Mouse (Mus musculus): Measurements from ENCODE around the gene Tshb. TPM values are rescaled to one million over a fixed set of nuclear protein-coding genes. Genes with fewer than 3 reads are reported as not detected.

The Tshb gene
- total RNA-seq, 4 experiments from 2014 or later, result not detected

DNA sequence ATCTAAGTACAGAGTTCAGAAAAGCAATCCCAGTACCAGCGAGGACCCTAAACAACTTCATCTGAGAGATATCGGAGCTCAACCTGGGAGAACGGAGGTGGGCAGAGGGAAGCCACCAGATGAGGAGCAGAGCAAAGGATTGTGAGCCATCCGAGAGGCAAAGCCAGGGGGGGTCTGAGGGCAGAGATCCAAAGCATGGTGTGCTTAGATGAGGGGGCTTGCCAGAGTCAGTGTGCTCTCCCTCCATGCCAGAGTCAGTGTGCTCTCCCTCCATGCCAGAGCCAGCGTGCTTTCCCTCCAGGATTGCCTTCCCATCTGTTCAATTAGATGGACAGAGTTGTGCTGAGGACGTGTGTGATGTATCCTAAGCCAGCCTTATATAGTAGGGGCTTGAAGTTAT, 45.4 kb downstream of the Tshb start:
- DNase-seq (ENCODE audit: low spot score), result no peak

DNA sequence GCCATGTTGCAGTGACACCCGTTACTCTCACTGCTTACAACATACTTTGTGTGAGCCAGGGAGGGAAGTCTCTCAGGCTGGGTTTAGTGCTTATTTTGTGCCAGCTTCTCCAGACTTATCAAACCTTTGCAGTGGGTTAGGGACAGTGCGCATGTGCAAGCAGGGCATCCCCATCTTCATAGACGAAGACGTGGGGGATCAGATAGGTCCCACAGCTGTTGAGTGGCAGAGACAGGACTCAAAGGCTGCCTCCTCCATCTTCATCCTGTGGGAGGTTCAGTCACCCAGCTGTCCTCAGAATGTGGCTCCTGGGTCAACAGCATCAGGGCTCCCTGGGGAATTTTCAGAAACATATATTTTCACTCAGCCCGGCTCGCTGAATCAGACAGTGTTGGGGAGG, 46.1 kb downstream of the Tshb start:
- no peak for DNase-seq (ENCODE audit: low spot score)

DNA sequence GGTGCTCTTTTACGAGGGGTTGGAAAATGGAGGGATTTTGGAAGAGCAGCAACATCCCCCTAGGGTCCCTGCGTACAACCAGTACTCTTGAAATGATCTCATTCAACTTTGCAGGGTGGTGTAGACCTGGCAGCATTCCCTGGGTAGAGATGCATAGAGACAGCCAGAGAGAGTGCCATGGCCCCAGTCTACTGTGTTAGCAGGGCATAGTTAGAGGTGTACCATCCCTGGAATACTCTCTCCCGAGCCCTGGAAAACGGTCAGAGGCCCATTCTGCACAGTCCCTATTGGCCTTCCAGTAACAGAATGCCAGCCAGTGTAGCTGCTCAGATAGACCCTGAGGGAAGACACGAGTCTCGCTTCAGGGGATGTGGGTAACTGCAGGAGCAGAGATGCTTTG, 46.9 kb downstream of the Tshb start:
- DNase-seq (ENCODE audit: low spot score), result no peak

DNA sequence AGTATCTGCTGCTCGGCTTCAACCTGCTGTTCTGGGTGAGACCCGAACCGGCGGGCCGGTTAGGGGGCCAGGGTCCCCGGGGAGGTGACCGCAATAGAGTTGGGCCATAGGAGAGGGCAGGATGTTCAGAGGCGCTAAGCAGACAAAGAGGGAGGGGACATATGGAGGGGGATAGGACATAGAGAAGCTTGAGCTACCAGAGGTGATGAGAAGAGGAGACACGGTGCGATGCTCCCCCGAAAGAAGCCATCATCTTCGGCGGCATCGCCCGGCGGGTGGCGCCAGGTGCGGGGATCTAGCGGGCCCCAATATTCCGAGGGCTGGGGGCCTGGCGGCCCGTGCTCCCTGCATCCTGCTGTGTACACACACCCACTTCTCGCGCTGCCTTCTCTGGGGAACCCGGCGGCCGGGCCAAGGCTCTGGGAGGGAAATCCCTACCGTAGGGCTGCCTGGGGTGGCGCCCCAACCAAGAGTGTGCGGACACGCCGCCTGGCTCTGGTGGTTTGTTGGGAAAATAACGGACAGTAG, 47.4 kb downstream of the Tshb start:
- DNase-seq (ENCODE audit: low spot score), result no peak

DNA sequence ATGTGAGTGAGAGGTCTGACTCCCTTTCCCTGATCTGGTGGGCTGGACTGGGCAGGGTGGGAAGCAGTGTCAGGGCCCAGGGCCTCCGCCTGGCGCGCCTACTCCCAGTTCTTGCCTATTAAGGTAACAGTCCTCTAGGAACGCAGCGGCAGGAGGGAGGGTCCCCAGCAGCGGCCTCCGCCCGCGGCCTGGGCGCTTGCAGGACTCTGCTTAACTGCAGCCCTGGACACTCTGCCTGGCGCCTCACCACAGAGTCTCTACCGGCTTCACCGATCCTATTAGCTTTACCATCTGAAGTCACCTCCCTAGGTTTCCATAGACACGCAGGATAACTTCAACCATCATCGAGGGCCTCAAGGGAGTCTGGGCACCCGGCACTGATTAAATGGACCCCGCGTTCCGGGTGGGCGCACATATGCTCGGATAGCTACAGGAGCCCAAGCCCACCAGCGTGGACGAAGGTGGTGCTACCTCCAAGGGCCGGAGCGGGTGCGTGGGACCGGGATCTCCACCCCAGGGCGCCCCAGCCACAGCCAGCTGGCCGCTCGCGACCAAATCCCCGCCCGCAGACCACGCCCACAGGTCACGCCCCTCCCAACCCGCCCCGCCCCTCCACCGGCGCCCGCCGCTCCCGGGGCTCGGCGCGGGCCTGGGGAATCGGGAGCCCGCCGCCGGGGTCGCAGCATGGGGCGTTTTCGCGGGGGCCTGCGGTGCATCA, 48.0 kb downstream of the Tshb start, which contains the start of gene Tspan2:
Tspan2 (plus strand) TSS at position 217 of the 718 bp plus-strand sequence.
- DNase-seq (ENCODE audit: low spot score), result peak; percentile 59

DNA sequence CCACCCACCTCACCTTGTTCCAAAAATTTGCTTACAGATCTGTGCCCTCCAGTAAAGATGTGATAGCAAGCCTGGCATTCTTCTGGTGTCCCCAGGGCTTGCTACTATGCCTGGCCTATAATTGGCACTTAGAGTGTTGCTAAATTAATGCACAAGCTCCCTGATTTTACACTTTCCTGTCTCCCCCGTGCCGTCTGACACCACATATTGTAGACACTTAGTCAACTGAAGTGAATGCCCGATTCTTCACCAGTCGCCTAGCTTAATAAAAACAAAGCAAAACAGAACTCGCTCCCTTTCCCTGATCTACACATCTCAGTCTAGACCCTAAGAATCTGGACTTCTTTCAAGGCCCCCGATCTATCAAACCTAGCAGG, 48.6 kb downstream of the Tshb start:
- no peak for DNase-seq (ENCODE audit: low spot score)

DNA sequence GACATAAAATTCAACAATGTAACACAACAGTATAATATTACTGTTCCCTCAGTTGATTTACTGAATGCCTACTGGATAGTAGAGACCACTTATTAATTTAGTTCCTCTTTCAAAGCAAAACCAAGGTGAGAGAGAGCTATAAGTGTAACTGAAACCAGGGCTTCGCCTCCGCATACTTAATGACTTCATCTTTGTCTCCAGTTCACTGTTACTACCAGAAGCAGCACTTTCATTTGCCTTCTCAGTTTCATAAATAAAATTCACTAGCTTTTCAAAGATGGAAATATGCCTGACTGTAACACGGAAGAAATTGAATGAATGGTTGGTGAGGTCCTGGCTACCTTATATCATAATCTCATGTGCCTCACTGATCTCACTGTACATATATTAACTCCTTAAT, 49.5 kb downstream of the Tshb start:
- DNase-seq (ENCODE audit: low spot score), result no peak

DNA sequence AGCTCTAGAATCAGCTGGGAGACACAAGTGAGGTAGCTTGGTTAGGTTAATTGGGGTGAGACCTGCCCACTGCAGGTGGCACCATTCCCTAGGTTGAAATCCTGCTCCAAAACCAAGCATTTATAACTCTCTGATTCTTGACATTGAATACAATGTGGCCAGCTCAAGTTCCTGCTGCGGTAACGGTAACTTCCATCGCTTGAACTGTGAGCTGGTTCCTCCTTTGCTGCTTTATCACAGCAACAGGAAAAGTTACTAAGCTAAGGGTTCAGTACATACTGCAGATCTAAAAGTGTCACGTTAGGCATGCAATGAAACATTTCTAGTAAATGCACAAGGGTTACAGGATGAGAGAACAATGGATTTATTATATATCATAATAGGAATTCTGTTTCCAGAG, 49.9 kb downstream of the Tshb start:
- no peak for DNase-seq (ENCODE audit: low spot score)

DNA sequence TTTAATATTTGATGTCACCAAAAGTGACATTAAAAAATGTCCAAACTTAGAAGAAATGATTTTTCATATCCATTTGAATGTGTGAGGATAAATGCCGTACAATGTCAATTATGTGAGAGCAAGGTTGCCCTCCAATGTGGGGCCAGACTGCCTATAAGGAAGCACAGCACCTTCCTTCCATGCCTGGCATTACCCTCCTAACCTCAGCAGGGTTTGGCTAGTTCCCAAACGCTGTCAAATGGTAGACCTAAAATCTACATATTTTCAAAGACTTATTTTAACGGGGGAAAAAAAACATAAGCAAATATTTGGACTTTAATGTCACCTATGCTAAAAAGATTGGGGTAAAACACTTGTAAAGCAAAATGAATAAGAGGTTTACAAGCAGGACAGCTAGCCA, 51.4 kb downstream of the Tshb start:
- no peak for DNase-seq (ENCODE audit: low spot score)

DNA sequence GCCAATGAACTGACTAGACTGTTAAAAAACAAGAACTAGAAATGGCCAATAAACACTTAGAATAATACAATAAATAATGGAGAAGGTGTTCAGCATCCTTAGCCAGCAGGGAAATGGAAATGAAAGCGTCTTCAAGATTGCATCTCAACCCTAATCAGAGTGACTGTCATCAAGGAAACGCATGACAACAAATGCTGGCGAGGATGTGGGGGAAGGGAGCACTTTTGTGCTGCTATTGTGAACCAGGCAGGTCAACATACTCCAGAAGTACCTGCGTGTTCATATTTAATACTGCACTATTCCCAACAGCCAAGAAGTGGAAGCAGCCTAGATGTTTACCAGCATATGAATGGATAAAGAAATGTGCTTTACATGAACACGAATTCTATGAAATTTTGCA, 53.1 kb downstream of the Tshb start:
- DNase-seq (ENCODE audit: low spot score), result no peak

Other genes starting within 250 kb of the Tshb start
- 10 to 100 TPM in 2 of 4 experiments, 1 to 10 TPM in 2; 5.3 to 10.6 (median 10.3) TPM for gene Tspan2, start 48.2 kb downstream of the Tshb start, total RNA-seq (2022)
- not detected for gene Sycp1, start 153.4 kb upstream of the Tshb start, total RNA-seq (2022)
- gene Nr1h5, start 181.4 kb upstream of the Tshb start, total RNA-seq (2022), result not detected
- 10 to 100 TPM; 56.5 to 60.9 (median 59.3) TPM for gene Sike1, start 213.0 kb upstream of the Tshb start, total RNA-seq (2022)
- 100 to 1,000 TPM; 544 to 568 (median 560) TPM for gene Csde1, start 237.7 kb upstream of the Tshb start, total RNA-seq (2022)

All from heart, adult 8-10 months (tissue).